Comparison of ENCODE assay signal across 21 mouse cellular contexts in genomic region chr3:148838835-148839296, GRCm38 (mm10).
A peak's percentile ranks its signal among the peaks of the same experiment; 100 is the strongest.
DNase-seq lines count a peak whose midpoint lies in the region; ATAC-seq lines count a peak whose summit lies in the region.
"Had no signal": no experiment of that assay in that cellular context is flagged by ENCODE, and none has a peak within 500 bp of the region (broad histone marks: within the 10 kb centered on the region; RNA-seq: fewer than 3 reads in every experiment).

No protein-coding gene starts in this region.

- no peak for ATAC-seq in intestine, embryonic 14.5 days (replicated peaks; ENCODE audit: low FRiP score, low TSS enrichment, low read depth)
- no peak for ATAC-seq in intestine, embryonic 16.5 days
- ATAC-seq in forebrain, embryonic 13.5 days, result peak; percentile 70
- ATAC-seq in hindbrain, embryonic 15.5 days (ENCODE audit: low FRiP score, low read depth), result no peak
- no peak for ATAC-seq in neural tube, embryonic 13.5 days (ENCODE audit: low read depth)
- no peak for ATAC-seq in megakaryocyte progenitor cell, adult 5-6 weeks (replicated peaks; ENCODE audit: poor library complexity)
- ATAC-seq: intestine, embryonic 15.5 days; Patski had no signal

- peaks cover 74% of the 10 kb centered on the region for H3K36me3 ChIP-seq in intestine, embryonic 14.5 days (ENCODE audit: control insufficient read depth, insufficient read depth, low read length)
- peaks cover 14% of the 10 kb centered on the region; the same call in 1 of the 2 replicates for H3K36me3 ChIP-seq in intestine, embryonic 16.5 days (ENCODE audit: control insufficient read depth, insufficient read depth, low read length)
- H3K36me3 ChIP-seq in forebrain, embryonic 13.5 days (ENCODE audit: poor library complexity, severe bottlenecking), result peaks cover 42% of the 10 kb centered on the region
- peaks cover 30% of the 10 kb centered on the region for H3K36me3 ChIP-seq in hindbrain, embryonic 15.5 days
- peaks cover 49% of the 10 kb centered on the region for H3K36me3 ChIP-seq in neural tube, embryonic 13.5 days

- peak; percentile 36 for DNase-seq in intestine, embryonic 14.5 days (ENCODE audit: low spot score)
- DNase-seq in heart, adult 8-10 months (ENCODE audit: low spot score), result no peak
- DNase-seq: adrenal gland, postnatal 25 days; cerebellum, adult 11-12 months; cerebellum, postnatal 36 days; kidney, postnatal 4 days; layer of hippocampus, adult 9-11 months; lung, adult 18-20 months; spleen, adult 18-20 months; thymus, postnatal 4 days had no signal

- no peaks in the 10 kb centered on the region for H3K4me1 ChIP-seq in intestine, embryonic 14.5 days (replicated peaks; ENCODE audit: control insufficient read depth, insufficient read depth, low read length)
- H3K4me1 ChIP-seq in intestine, embryonic 16.5 days (ENCODE audit: control insufficient read depth, insufficient read depth, low read length), result no peaks in the 10 kb centered on the region
- H3K4me1 ChIP-seq in forebrain, embryonic 13.5 days, result peaks cover 32% of the 10 kb centered on the region
- H3K4me1 ChIP-seq in hindbrain, embryonic 15.5 days (replicated peaks), result peaks cover 18% of the 10 kb centered on the region
- peaks cover 39% of the 10 kb centered on the region for H3K4me1 ChIP-seq in neural tube, embryonic 13.5 days (replicated peaks)
- H3K4me1 ChIP-seq: intestine, embryonic 15.5 days had no signal

- no peak overlapping the region for H3K4me2 ChIP-seq in intestine, embryonic 14.5 days (ENCODE audit: low read length)
- no peak overlapping the region for H3K4me2 ChIP-seq in intestine, embryonic 16.5 days (ENCODE audit: low read depth, low read length)
- peak overlapping the region; percentile 29; the same call in 1 of the 2 replicates for H3K4me2 ChIP-seq in forebrain, embryonic 13.5 days
- no peak overlapping the region for H3K4me2 ChIP-seq in hindbrain, embryonic 15.5 days
- H3K4me2 ChIP-seq in neural tube, embryonic 13.5 days, result no peak overlapping the region
- H3K4me2 ChIP-seq: heart, embryonic 13.5 days; intestine, embryonic 15.5 days; liver, embryonic 11.5 days had no signal

- no peaks in the 10 kb centered on the region for H3K9me3 ChIP-seq in intestine, embryonic 14.5 days (ENCODE audit: control insufficient read depth, low read length)
- H3K9me3 ChIP-seq in intestine, embryonic 16.5 days (ENCODE audit: control insufficient read depth, low read length), result no peaks in the 10 kb centered on the region
- no peaks in the 10 kb centered on the region for H3K9me3 ChIP-seq in forebrain, embryonic 13.5 days (replicated peaks)
- H3K9me3 ChIP-seq in hindbrain, embryonic 15.5 days, result no peaks in the 10 kb centered on the region
- no peaks in the 10 kb centered on the region for H3K9me3 ChIP-seq in neural tube, embryonic 13.5 days
- H3K9me3 ChIP-seq: heart, embryonic 13.5 days; intestine, embryonic 15.5 days; limb, embryonic 10.5 days had no signal

- no peaks in the 10 kb centered on the region for H3K27me3 ChIP-seq in intestine, embryonic 14.5 days (replicated peaks; ENCODE audit: control insufficient read depth, insufficient read depth, low read length)
- no peaks in the 10 kb centered on the region for H3K27me3 ChIP-seq in intestine, embryonic 16.5 days (replicated peaks; ENCODE audit: control insufficient read depth, insufficient read depth, low read length)
- no peaks in the 10 kb centered on the region for H3K27me3 ChIP-seq in forebrain, embryonic 13.5 days
- no peaks in the 10 kb centered on the region for H3K27me3 ChIP-seq in hindbrain, embryonic 15.5 days
- H3K27me3 ChIP-seq in neural tube, embryonic 13.5 days, result no peaks in the 10 kb centered on the region
- H3K27me3 ChIP-seq: heart, embryonic 13.5 days; intestine, embryonic 15.5 days; Patski had no signal

- no peak overlapping the region for H3K4me3 ChIP-seq in intestine, embryonic 14.5 days (ENCODE audit: low read depth, low read length)
- no peak overlapping the region for H3K4me3 ChIP-seq in intestine, embryonic 16.5 days (ENCODE audit: low read length)
- no peak overlapping the region for H3K4me3 ChIP-seq in forebrain, embryonic 13.5 days
- no peak overlapping the region for H3K4me3 ChIP-seq in hindbrain, embryonic 15.5 days
- H3K4me3 ChIP-seq in neural tube, embryonic 13.5 days, result no peak overlapping the region
- H3K4me3 ChIP-seq: heart, embryonic 13.5 days; intestine, embryonic 15.5 days; limb, embryonic 10.5 days had no signal

- H3K9ac ChIP-seq in intestine, embryonic 14.5 days (ENCODE audit: low read length), result no peak overlapping the region
- H3K9ac ChIP-seq in intestine, embryonic 16.5 days (ENCODE audit: low read depth, low read length), result no peak overlapping the region
- no peak overlapping the region for H3K9ac ChIP-seq in forebrain, embryonic 13.5 days
- H3K9ac ChIP-seq in hindbrain, embryonic 15.5 days, result no peak overlapping the region
- H3K9ac ChIP-seq in neural tube, embryonic 13.5 days, result no peak overlapping the region
- H3K9ac ChIP-seq: heart, embryonic 13.5 days; intestine, embryonic 15.5 days had no signal

- WGBS in intestine, embryonic 14.5 days, result 93% methylated on average over 13 of the region's 13 CpGs
- 87% methylated on average over 13 of the region's 13 CpGs for WGBS in intestine, embryonic 16.5 days
- 27% methylated on average over 13 of the region's 13 CpGs for WGBS in forebrain, embryonic 13.5 days
- 39% methylated on average over 13 of the region's 13 CpGs for WGBS in hindbrain, embryonic 15.5 days
- 35% methylated on average over 13 of the region's 13 CpGs for WGBS in neural tube, embryonic 13.5 days

- H3K27ac ChIP-seq in intestine, embryonic 14.5 days (ENCODE audit: low read depth), result no peak overlapping the region
- H3K27ac ChIP-seq in intestine, embryonic 16.5 days (ENCODE audit: low read length), result no peak overlapping the region
- peak overlapping the region; percentile 59 for H3K27ac ChIP-seq in forebrain, embryonic 13.5 days
- H3K27ac ChIP-seq in hindbrain, embryonic 15.5 days (replicated peaks), result 0 out of 2 replicates have a peak overlapping the region, but pooled peaks have one; percentile 6
- H3K27ac ChIP-seq in neural tube, embryonic 13.5 days (replicated peaks), result peak overlapping the region; percentile 56; the same call in 1 of the 2 replicates
- H3K27ac ChIP-seq: heart, embryonic 13.5 days; intestine, embryonic 15.5 days; limb, embryonic 10.5 days; macrophage had no signal

Comparison
In these comparisons a context has a peak if more than half of its experiments do, and no peak if none do; other contexts are left out.
1. H3K27ac ChIP-seq: peak in forebrain, embryonic 13.5 days (single experiment), hindbrain, embryonic 15.5 days (single experiment) and neural tube, embryonic 13.5 days (single experiment); none in intestine, embryonic 14.5 days (single experiment) and intestine, embryonic 16.5 days (single experiment).